Mouse (Mus musculus) left cerebral cortex, postnatal 25 days (tissue): Measurements from ENCODE around the gene Olfr910. TPM values are rescaled to one million over a fixed set of nuclear protein-coding genes. Genes with fewer than 3 reads are reported as not detected.

Experiments used
- DNase-seq, 2 experiments: peaks; one replicate each; pipeline ENCODE4 v3.0.0; 2022; ENCODE audit warnings: low spot score in 2 of 2, mixed read lengths in 1 of 2
- intact Hi-C: fragments of 180-260 bp; cut with DNase I; formaldehyde crosslinking; loops from one replicate; pipeline ENCODE4 v1.15.1; 2025
- total RNA-seq, 2 experiments: library from RNA; stranded (reverse); gene quantifications; 2 replicates each; pipeline ENCODE4 v1.2.3; 2021

Olfr910 gene
- not detected for total RNA-seq

GRCm38 (mm10) chr9:38537549-38537948 is at the start of gene Olfr910:
Gene Olfr910 (plus strand): TSS chr9:38537849.
- intact Hi-C loops = no loop called here
- DNase-seq = no peak

- intact Hi-C loops = no loop called here
- DNase-seq = no peak
Measured at GRCm38 (mm10) chr9:38495501-38495900, 42.1 kb upstream of the Olfr910 start, which contains the start of gene Olfr907. Gene Olfr907 (plus strand): TSS chr9:38495801.

DNA sequence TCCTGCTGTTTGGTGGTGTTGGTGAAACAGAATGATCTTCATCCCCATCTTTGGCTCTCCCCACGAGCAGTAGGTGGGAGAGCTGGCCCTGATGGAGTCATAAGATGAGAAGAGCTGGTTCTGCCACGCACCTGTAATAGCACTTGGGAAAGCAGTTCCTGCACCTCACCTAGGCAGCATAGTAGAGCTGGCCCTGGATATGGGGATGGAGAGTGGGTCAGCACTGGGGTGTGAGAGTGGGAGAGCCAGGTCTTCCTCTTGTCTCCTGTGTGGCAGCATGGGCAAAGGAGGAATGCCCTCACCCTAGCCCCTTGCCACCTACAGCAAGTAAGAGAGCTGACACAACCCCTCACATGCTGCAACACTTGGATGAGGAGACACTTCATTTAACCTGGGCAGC is 25.3 kb upstream of the Olfr910 start:
- intact Hi-C loops = no loop called here
- DNase-seq = no peak

DNA sequence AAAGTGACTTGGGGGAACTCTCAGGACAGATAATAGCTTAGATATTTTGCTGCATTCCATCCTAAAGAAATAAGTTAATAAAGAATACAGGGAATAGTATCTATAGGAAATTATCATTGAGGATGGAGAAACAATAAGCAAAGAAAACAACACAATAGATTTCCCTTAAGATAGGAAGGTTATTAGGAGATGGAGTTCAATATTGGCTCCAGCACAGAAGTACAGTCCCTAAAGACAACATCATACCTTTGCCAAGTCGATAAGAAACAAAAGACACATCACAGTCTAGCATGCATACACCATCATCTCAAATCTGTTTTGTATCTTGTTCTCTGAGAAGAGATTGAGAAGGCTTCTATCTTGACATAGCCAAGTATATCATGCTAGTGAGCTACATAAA is 16.4 kb upstream of the Olfr910 start, which contains the start of gene Olfr911-ps1:
TSS of gene Olfr911-ps1 (plus strand) at position 301 of the 400 bp plus-strand sequence.
- DNase-seq = no peak
- intact Hi-C loops = no loop called here

DNA sequence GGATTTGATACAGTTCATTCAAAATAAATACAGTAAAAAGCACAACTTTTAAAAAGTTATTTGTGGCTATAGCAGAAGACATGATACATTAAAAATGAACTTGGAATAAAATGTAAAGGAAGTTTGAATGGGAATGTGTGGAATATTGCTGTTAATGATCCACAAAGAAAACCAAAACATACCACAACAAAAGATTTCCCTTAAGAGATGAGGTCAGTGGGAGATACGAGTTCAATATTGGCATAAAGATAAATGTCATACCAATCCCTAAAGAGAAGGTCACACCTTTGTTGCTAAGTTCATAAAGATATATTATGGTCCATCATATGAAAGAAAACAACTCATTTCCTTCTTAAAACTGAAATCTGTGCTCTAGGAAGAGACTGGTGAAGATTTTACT is 42.2 kb downstream of the Olfr910 start, which contains the start of gene Olfr912:
TSS of gene Olfr912 (plus strand) at position 301 of the 400 bp plus-strand sequence.
- DNase-seq = no peak
- intact Hi-C loops = no loop called here

Other genes starting within 250 kb of the Olfr910 start
- not detected for gene Olfr896-ps1, start 246.7 kb upstream of the Olfr910 start, total RNA-seq
- gene Olfr25, start 208.8 kb upstream of the Olfr910 start, total RNA-seq = not detected
- gene Olfr898, start 189.4 kb upstream of the Olfr910 start, total RNA-seq = not detected
- not detected for gene Olfr250, start 171.0 kb upstream of the Olfr910 start, total RNA-seq
- gene Olfr251, start 160.8 kb upstream of the Olfr910 start, total RNA-seq = not detected
- gene Olfr147, start 136.2 kb upstream of the Olfr910 start, total RNA-seq = not detected
- gene Olfr901, start 108.4 kb upstream of the Olfr910 start, total RNA-seq = not detected
- gene Olfr902, start 90.2 kb upstream of the Olfr910 start, total RNA-seq = not detected
- gene Olfr904, start 74.7 kb upstream of the Olfr910 start, total RNA-seq = not detected
- not detected for gene Olfr905, start 66.7 kb upstream of the Olfr910 start, total RNA-seq
- gene Olfr906, start 50.8 kb upstream of the Olfr910 start, total RNA-seq = not detected
- gene Olfr907, start 42.0 kb upstream of the Olfr910 start, total RNA-seq = not detected
- gene Olfr911-ps1, start 16.3 kb upstream of the Olfr910 start, total RNA-seq = not detected
- gene Olfr912, start 42.3 kb downstream of the Olfr910 start, total RNA-seq = not detected
- gene Olfr913, start 54.9 kb downstream of the Olfr910 start, total RNA-seq = not detected
- gene Olfr914, start 67.3 kb downstream of the Olfr910 start, total RNA-seq = not detected
- not detected for gene Olfr916, start 122.0 kb downstream of the Olfr910 start, total RNA-seq
- gene Olfr917, start 128.0 kb downstream of the Olfr910 start, total RNA-seq = not detected
- not detected for gene Olfr918, start 136.8 kb downstream of the Olfr910 start, total RNA-seq
- gene Olfr919, start 165.8 kb downstream of the Olfr910 start, total RNA-seq = not detected
- gene Vwa5a, start 180.4 kb downstream of the Olfr910 start, total RNA-seq = 1 to 10 TPM; 7.2 to 7.9 TPM
- not detected for gene Olfr920, start 214.4 kb downstream of the Olfr910 start, total RNA-seq
- gene Olfr921, start 235.2 kb downstream of the Olfr910 start, total RNA-seq = not detected